Mouse (Mus musculus): ENCODE data around the gene Gtpbp2.

Gene Gtpbp2

GRCm38 (mm10) chr17:46203078-46203477 lies 42.2 kb downstream of the Gtpbp2 start:
- peak; percentile 68 for DNase-seq (ENCODE audit: low read depth, low spot score)

GRCm38 (mm10) chr17:46206676-46207075 lies 45.8 kb downstream of the Gtpbp2 start:
- no peak for DNase-seq (ENCODE audit: low read depth, low spot score)

- DNase-seq (ENCODE audit: low read depth, low spot score): no peak
These were observed 49.7 kb downstream of the Gtpbp2 start for GRCm38 (mm10) chr17:46210550-46210949.
